10 mouse cellular contexts compared by ENCODE assay signal in genomic region chr6:84233783-84234182, GRCm38 (mm10).
DNase-seq lines count a peak whose midpoint lies in the region; ATAC-seq and TF ChIP-seq lines count a peak whose summit lies in the region.
"Had no signal": no experiment of that assay in that cellular context is flagged by ENCODE, and none has a peak within 500 bp of the region (broad histone marks: within the 10 kb centered on the region; RNA-seq: fewer than 3 reads in every experiment).

No protein-coding gene starts in this region.

- no peaks in the 10 kb centered on the region for H3K27me3 ChIP-seq in heart, embryonic 16.5 days (ENCODE audit: control insufficient read depth, insufficient read depth, low read length)
- H3K27me3 ChIP-seq in kidney, adult 2 months (replicated peaks; ENCODE audit: control insufficient read depth, insufficient read depth, low read length), result no peaks in the 10 kb centered on the region
- no peaks in the 10 kb centered on the region for H3K27me3 ChIP-seq in stomach, postnatal 0 days (ENCODE audit: control insufficient read depth, insufficient read depth, low read length)

- H3K36me3 ChIP-seq in heart, embryonic 16.5 days (ENCODE audit: control insufficient read depth, insufficient read depth), result no peaks in the 10 kb centered on the region
- H3K36me3 ChIP-seq in kidney, adult 2 months (ENCODE audit: control insufficient read depth, insufficient read depth, low read length), result no peaks in the 10 kb centered on the region
- H3K36me3 ChIP-seq in stomach, postnatal 0 days (ENCODE audit: control insufficient read depth, insufficient read depth, low read length), result no peaks in the 10 kb centered on the region

- TF ChIP-seq CTCF in kidney, adult 2 months (conservative IDR thresholded peaks at IDR 0.05; ENCODE audit: insufficient read depth, insufficient read length, low read depth, low read length), result no peak
- no peak for TF ChIP-seq CTCF in stomach, postnatal 0 days (IDR thresholded peaks at IDR 0.05; ENCODE audit: low read depth)

- peaks cover 27% of the 10 kb centered on the region for H3K4me1 ChIP-seq in heart, embryonic 16.5 days (ENCODE audit: control insufficient read depth, insufficient read depth, low read length)
- peaks cover 5% of the 10 kb centered on the region for H3K4me1 ChIP-seq in kidney, adult 2 months (ENCODE audit: control insufficient read depth, insufficient read depth, low read length)
- no peaks in the 10 kb centered on the region for H3K4me1 ChIP-seq in stomach, postnatal 0 days (replicated peaks; ENCODE audit: control insufficient read depth, insufficient read depth)
- H3K4me1 ChIP-seq: megakaryocyte, embryonic 14.5 days had no signal

- no peak overlapping the region for H3K27ac ChIP-seq in heart, embryonic 16.5 days (ENCODE audit: low read length)
- H3K27ac ChIP-seq in kidney, adult 2 months (ENCODE audit: insufficient read depth, low read depth, low read length), result no peak overlapping the region
- H3K27ac ChIP-seq in stomach, postnatal 0 days (replicated peaks), result no peak overlapping the region

- DNase-seq in heart, adult 8-10 months (ENCODE audit: low spot score), result no peak
- DNase-seq in testis, postnatal 10 days (ENCODE audit: low spot score), result peak; percentile 64
- DNase-seq in testis, postnatal 14 days (ENCODE audit: low spot score), result no peak
- DNase-seq in kidney, adult 2 months, result peak; percentile 97
- DNase-seq in stomach, postnatal 0 days (ENCODE audit: low spot score), result peak; percentile 52
- no peak for DNase-seq in cerebellum, adult 11 months
- DNase-seq in layer of hippocampus, postnatal 25 days (ENCODE audit: extremely low spot score in 1 of 2, low spot score in 1 of 2), result no peak

- WGBS in heart, embryonic 16.5 days, result 47% methylated on average over 6 of the region's 6 CpGs
- WGBS in kidney, adult 2 months, result 37% methylated on average over 6 of the region's 6 CpGs
- 49% methylated on average over 6 of the region's 6 CpGs for WGBS in stomach, postnatal 0 days

- no peak for ATAC-seq in heart, embryonic 16.5 days (replicated peaks; ENCODE audit: extremely low read depth, insufficient read depth, low FRiP score)
- peak; percentile 50; the same call in 1 of the 2 replicates for ATAC-seq in stomach, postnatal 0 days (ENCODE audit: low FRiP score, low TSS enrichment)
- ATAC-seq: forebrain, embryonic 14.5 days had no signal

- 0 out of 2 replicates have a peak overlapping the region, but pooled peaks have one; percentile 14 for H3K9ac ChIP-seq in heart, embryonic 16.5 days (ENCODE audit: low read length)
- H3K9ac ChIP-seq in stomach, postnatal 0 days (ENCODE audit: low read length), result no peak overlapping the region

- no peak for TF ChIP-seq POLR2A in kidney, adult 2 months (IDR thresholded peaks at IDR 0.05; ENCODE audit: low read depth, low read length)

- H3K9me3 ChIP-seq in heart, embryonic 16.5 days (replicated peaks; ENCODE audit: control insufficient read depth, low read length), result 0 out of 2 replicates have a peak, but pooled peaks cover 2% of the 10 kb centered on the region
- no peaks in the 10 kb centered on the region for H3K9me3 ChIP-seq in stomach, postnatal 0 days (ENCODE audit: control insufficient read depth, low read length)
- H3K9me3 ChIP-seq: megakaryocyte, embryonic 14.5 days had no signal

- H3K4me3 ChIP-seq in heart, embryonic 16.5 days (ENCODE audit: low read length), result no peak overlapping the region
- no peak overlapping the region for H3K4me3 ChIP-seq in kidney, adult 2 months (ENCODE audit: insufficient read depth, low read depth, low read length)
- no peak overlapping the region for H3K4me3 ChIP-seq in stomach, postnatal 0 days (ENCODE audit: low read depth, low read length)
- H3K4me3 ChIP-seq: megakaryocyte, embryonic 14.5 days had no signal

- H3K4me2 ChIP-seq in heart, embryonic 16.5 days (ENCODE audit: low read depth, low read length), result no peak overlapping the region
- H3K4me2 ChIP-seq in stomach, postnatal 0 days (replicated peaks; ENCODE audit: low read depth), result no peak overlapping the region

- TF ChIP-seq EP300 in stomach, postnatal 0 days (optimal IDR thresholded peaks at IDR 0.05), result no peak

Comparison
In these comparisons a context has a peak if more than half of its experiments do, and no peak if none do; other contexts are left out.
1. DNase-seq: peak in testis, postnatal 10 days (single experiment), kidney, adult 2 months (single experiment) and stomach, postnatal 0 days (single experiment); none in heart, adult 8-10 months (single experiment), testis, postnatal 14 days (single experiment), cerebellum, adult 11 months (single experiment) and layer of hippocampus, postnatal 25 days (0 of 2).